Mouse (Mus musculus): ENCODE measurements around the gene Txlna.

DNA sequence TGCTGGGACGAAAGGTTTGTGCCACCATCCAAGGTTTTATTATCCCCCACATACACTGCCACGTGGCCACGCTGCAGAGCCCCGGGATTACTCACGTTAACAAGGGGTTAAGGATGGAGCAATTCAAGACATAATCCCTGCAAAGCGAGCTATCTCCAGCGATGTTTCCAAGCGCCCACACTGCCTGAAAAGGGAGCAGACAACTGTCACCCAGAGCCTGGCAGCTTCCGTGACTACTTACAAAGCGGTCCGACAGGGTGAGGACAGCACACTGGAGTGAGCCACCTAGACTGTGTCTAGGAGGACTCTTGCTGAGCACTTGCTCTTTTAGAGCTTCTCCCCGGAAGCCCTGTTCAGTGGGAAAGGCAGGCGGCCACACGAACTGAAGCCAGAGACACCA lies 13.9 kb upstream of the Txlna start:
- no peak for TF ChIP-seq CTCF (conservative IDR thresholded peaks at IDR 0.05 in 1 of 2, IDR thresholded peaks at IDR 0.05 in 1 of 2; ENCODE audit: low read depth in 2 of 2, low read length in 2 of 2)
- no peak for TF ChIP-seq USF1 (IDR thresholded peaks at IDR 0.05; ENCODE audit: low read depth, low read length)

Measured in CH12.LX (cell line).